Mouse (Mus musculus) spleen, adult 2 months (tissue): ENCODE results near the gene Dennd5a. TPM values are rescaled to one million over a fixed set of nuclear protein-coding genes. Genes with fewer than 3 reads are reported as not detected.
"Not testable (repeated sequence)": the region's sequence is repeated elsewhere in the genome, so short reads cannot be mapped to it uniquely, and the experiment has no call there.

ENCODE experiments used
- DNase-seq, 2 experiments: peaks; one replicate each; pipeline versions ENCODE4 v3.0.0 to v3.0.0-alpha.2; 2012 to 2021; ENCODE audit warnings: low spot score in 2 of 2, low read depth in 1 of 2
- H3K27ac ChIP-seq: fragments of 200-500 bp; 2 replicates; pipeline ENCODE4 v1.5.1; 2012; ENCODE audit warnings: low read length, inconsistent platforms; ENCODE audit not compliant: insufficient read depth
- H3K27me3 ChIP-seq: fragments of 200-500 bp; 2 replicates; pipeline ENCODE4 v1.6.1; 2012; ENCODE audit warnings: mild to moderate bottlenecking, moderate library complexity, low read length, inconsistent platforms; ENCODE audit not compliant: control insufficient read depth, insufficient read depth
- H3K36me3 ChIP-seq: fragments of 200-500 bp; 2 replicates; pipeline ENCODE4 v1.6.1; 2012; ENCODE audit warnings: mild to moderate bottlenecking, low read length, inconsistent platforms; ENCODE audit not compliant: control insufficient read depth, insufficient read depth
- H3K4me1 ChIP-seq: fragments of 200-500 bp; 2 replicates; pipeline ENCODE4 v1.6.1; 2011; ENCODE audit warnings: inconsistent platforms; ENCODE audit not compliant: control insufficient read depth, insufficient read depth, insufficient read length
- H3K4me3 ChIP-seq: fragments of 200-500 bp; 2 replicates; pipeline ENCODE4 v1.5.1; 2011; ENCODE audit warnings: mild to moderate bottlenecking, inconsistent platforms; ENCODE audit not compliant: insufficient read depth, insufficient read length; ENCODE audit errors: extremely low read depth
- CTCF ChIP-seq: fragments of 200-500 bp; IDR thresholded peaks from 2 replicates; pipeline ENCODE4 v1.5.1; 2011; ENCODE audit warnings: mild to moderate bottlenecking, inconsistent platforms; ENCODE audit not compliant: insufficient read depth, insufficient read length, insufficient replicate concordance; ENCODE audit errors: extremely low read depth
- POLR2A ChIP-seq: fragments of 200-500 bp; IDR thresholded peaks from 2 replicates; pipeline ENCODE4 v1.6.1; 2011; ENCODE audit warnings: low read depth, low read length, inconsistent platforms
- WGBS: fragments of 180-500 bp; shearing (Covaris S2); methylation state at CpG from one replicate; pipeline ENCODE4 v1.1.7; 2018; 5-methylcytosine and 5-hydroxymethylcytosine counted together
- polyA plus RNA-seq: library from polyadenylated mRNA; depleted of rRNA; stranded (reverse); fragments of >200 nt; gene quantifications from 2 replicates; pipeline ENCODE4 v1.2.3, GENCODE M21; 2012

The Dennd5a gene
- polyA plus RNA-seq, 1 experiment = 49.8 TPM

- no peak overlapping the region for H3K27ac ChIP-seq
- H3K4me1 ChIP-seq = no peaks in the 10 kb centered on the region
- WGBS = 91% methylated on average over 4 of the region's 4 CpGs
- no peak overlapping the region for H3K4me3 ChIP-seq
- no peaks in the 10 kb centered on the region for H3K27me3 ChIP-seq
- DNase-seq = no peak
- H3K36me3 ChIP-seq = no peaks in the 10 kb centered on the region
- no peak for TF ChIP-seq POLR2A
- TF ChIP-seq CTCF = no peak
Observed at GRCm38 (mm10) chr7:109998388-109998787, 38.1 kb upstream of the Dennd5a start.

DNA sequence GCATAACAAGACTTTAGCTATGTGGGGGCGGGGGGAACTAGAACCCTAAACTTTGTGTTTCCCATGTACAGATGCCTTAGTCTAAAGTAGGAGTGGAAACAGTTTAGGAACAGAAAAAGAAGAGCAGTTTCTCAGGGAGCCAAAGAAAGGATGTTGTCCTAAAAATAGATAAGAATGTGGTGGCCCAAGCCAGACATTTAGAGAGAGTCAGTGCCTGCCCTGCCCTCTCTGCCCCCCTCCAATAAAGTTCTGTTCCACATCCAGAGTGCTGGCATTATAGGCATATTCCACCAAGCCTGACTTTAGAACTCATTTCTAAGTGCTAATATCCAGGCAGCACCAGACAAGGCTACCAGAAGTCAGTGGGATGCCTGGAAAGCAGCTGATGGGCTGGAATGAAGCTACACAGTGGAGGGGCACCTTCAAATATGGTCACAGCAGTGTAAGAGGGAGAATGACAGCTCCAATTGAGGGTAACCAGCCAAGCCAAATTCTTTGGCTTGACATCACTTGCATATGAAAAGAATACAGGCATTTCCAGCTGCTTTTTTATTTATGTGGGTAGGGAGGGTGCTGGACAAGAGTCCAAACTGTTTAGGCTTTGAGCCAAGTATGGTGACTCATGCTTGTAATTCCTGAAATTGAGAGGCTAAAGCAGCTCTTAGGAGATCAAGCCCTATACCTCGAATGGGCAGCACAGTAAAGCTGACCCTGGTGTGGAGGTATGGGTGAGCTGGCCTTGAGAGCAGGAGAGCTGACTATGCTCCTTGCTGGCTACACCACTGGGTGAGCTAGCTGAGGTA is 33.1 kb upstream of the Dennd5a start:
- DNase-seq = no peak
- Histone ChIP-seq H3K27me3 (no peaks in the 10 kb centered on the region), H3K4me3 (no peak overlapping the region), H3K36me3 (no peaks in the 10 kb centered on the region), H3K27ac (peak overlapping the region; percentile 18; the same call in 1 of the 2 replicates), H3K4me1 (no peaks in the 10 kb centered on the region)
- no peak for TF ChIP-seq POLR2A
- no peak for TF ChIP-seq CTCF
- 55% methylated on average over 2 of the region's 2 CpGs for WGBS

- no peak for TF ChIP-seq POLR2A
- TF ChIP-seq CTCF = no peak
- Histone ChIP-seq H3K4me3 (no peak overlapping the region), H3K27me3 (no peaks in the 10 kb centered on the region), H3K27ac (no peak overlapping the region), H3K4me1 (no peaks in the 10 kb centered on the region), H3K36me3 (no peaks in the 10 kb centered on the region)
- DNase-seq = no peak
- 93% methylated on average over 1 of the region's 1 CpGs for WGBS
Observed at GRCm38 (mm10) chr7:109991286-109991685, 31.0 kb upstream of the Dennd5a start.

GRCm38 (mm10) chr7:109986775-109987174 is 26.5 kb upstream of the Dennd5a start, which contains the start of gene Tmem41b:
Gene Tmem41b, minus strand, starts transcription at chr7:109986929.
- Histone ChIP-seq H3K27ac (peak within 1 kb of the TSS; percentile 55), H3K4me3 (peak within 1 kb of the TSS; percentile 72)
- WGBS = 29% methylated on average over 6 of the region's 6 CpGs
- DNase-seq, H3K27me3 ChIP-seq, H3K36me3 ChIP-seq, H3K4me1 ChIP-seq: not testable (repeated sequence)

- TF ChIP-seq POLR2A = peak; percentile 45
- TF ChIP-seq CTCF = no peak
- peak overlapping the region; percentile 55 for H3K27ac ChIP-seq
- H3K36me3 ChIP-seq = peaks cover 4% of the 10 kb centered on the region; the same call in 1 of the 2 replicates
- peak; percentile 98 to 99 for DNase-seq
- H3K4me1 ChIP-seq = no peaks in the 10 kb centered on the region
- H3K27me3 ChIP-seq = no peaks in the 10 kb centered on the region
- under 1% methylated on average over 43 of the region's 43 CpGs for WGBS
- peak overlapping the region; percentile 72 for H3K4me3 ChIP-seq
Observed at GRCm38 (mm10) chr7:109986133-109986669, 25.9 kb upstream of the Dennd5a start.

DNA sequence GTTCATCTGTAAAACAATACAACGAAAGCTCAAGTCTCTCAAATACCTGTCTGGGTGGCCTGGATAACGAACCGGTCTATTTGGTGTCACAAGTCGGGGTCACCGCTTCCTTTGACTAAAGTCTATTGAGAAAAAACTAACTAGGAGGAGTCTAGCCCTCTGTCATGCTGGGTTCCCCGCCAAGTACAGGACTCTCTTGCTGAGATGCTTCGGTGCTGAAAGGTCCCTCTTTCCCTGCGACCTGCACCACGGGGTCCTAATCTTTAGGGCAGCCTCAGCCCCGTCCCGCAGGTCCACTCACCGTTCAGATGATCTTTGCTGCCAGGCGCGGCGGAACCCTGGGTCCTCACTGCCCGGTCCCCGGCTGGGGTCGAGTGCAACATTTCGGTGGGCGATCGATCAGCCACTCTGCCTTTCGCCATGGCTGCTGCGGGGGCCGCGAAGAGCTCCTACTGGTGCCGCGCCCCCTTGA is 25.4 kb upstream of the Dennd5a start:
- Histone ChIP-seq H3K4me1 (no peaks in the 10 kb centered on the region), H3K27ac (peak overlapping the region; percentile 30; the same call in 1 of the 2 replicates), H3K27me3 (no peaks in the 10 kb centered on the region), H3K4me3 (peak overlapping the region; percentile 72), H3K36me3 (peaks cover 4% of the 10 kb centered on the region; the same call in 1 of the 2 replicates)
- DNase-seq = no peak
- TF ChIP-seq POLR2A (no peak), CTCF (no peak)
- WGBS = 1% methylated on average over 27 of the region's 27 CpGs

- H3K27me3 ChIP-seq, H3K4me1 ChIP-seq, DNase-seq, H3K4me3 ChIP-seq, H3K27ac ChIP-seq, H3K36me3 ChIP-seq: not testable (repeated sequence)
- 76% methylated on average over 5 of the region's 5 CpGs for WGBS
Observed at GRCm38 (mm10) chr7:109984608-109985007, 24.3 kb upstream of the Dennd5a start.

DNA sequence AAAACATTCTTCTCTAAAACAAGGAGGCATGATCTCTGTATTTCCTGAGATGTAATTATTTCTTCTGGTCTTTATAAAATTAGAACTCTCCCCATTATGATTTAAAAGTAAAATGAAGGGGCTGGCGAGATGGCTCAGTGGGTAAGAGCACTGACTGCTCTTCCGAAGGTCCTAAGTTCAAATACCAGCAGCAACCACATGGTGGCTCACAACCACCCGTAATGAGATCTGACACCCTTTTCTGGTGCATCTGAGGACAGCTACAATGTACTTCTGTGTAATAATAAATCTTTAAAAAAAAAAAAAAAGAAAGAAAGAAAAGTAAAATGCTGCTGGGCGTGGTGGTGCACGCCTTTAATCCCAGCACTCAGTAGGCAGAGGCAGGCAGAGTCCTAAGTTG is 16.9 kb upstream of the Dennd5a start:
- H3K27ac ChIP-seq, H3K27me3 ChIP-seq, H3K4me1 ChIP-seq, H3K4me3 ChIP-seq: not testable (repeated sequence)
- peaks cover 20% of the 10 kb centered on the region for H3K36me3 ChIP-seq
- DNase-seq = peak in 1 of 2 experiments; percentile 16
- WGBS = 72% methylated on average over 5 of the region's 5 CpGs
